ENCODE assay signal across 10 mouse cellular contexts in the genomic region with DNA sequence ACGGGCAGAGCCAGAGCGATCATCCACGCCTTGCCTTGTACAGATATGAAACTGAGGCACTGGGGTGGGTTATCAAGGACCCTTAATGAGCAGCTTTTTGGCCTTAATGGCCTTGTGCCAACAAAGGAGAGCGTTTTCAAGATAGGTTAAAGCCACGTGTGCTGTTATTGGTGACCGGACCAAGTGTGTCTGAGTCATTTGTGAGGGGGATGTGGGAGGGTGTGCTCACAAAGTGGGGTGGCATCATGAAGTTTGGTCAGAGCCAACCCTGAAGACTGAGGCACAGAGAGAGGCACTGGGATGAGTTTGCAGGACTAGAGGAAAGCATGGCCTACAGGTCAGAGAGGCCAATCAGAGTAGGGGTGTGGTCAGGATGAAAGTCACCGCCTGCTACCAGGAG. TPM values are rescaled to one million over a fixed set of nuclear protein-coding genes. Genes with fewer than 3 reads are reported as not detected.
A peak's percentile ranks its signal among the peaks of the same experiment; 100 is the strongest.
DNase-seq lines count a peak whose midpoint lies in the region; ATAC-seq and TF ChIP-seq lines count a peak whose summit lies in the region.
"Had no signal": no experiment of that assay in that cellular context is flagged by ENCODE, and none has a peak within 500 bp of the region (broad histone marks: within the 10 kb centered on the region; RNA-seq: fewer than 3 reads in every experiment).

No protein-coding gene starts in this region.

- no peak for ATAC-seq in limb, embryonic 15.5 days (ENCODE audit: insufficient number of reproducible peaks, low FRiP score, low TSS enrichment, low read depth)
- ATAC-seq: inflammation-experienced regulatory T-cells, adult 6 months had no signal

- H3K27me3 ChIP-seq in kidney, adult 2 months (replicated peaks; ENCODE audit: control insufficient read depth, insufficient read depth, low read length): no peaks in the 10 kb centered on the region
- peaks cover 2% of the 10 kb centered on the region; the same call in 1 of the 2 replicates for H3K27me3 ChIP-seq in limb, embryonic 15.5 days

- H3K9ac ChIP-seq in limb, embryonic 15.5 days: no peak overlapping the region

- TF ChIP-seq CTCF in gastrocnemius, adult 2 months (IDR thresholded peaks at IDR 0.05): no peak
- no peak for TF ChIP-seq CTCF in kidney, adult 2 months (conservative IDR thresholded peaks at IDR 0.05; ENCODE audit: insufficient read depth, insufficient read length, low read depth, low read length)

- no peak for TF ChIP-seq POLR2A in kidney, adult 2 months (IDR thresholded peaks at IDR 0.05; ENCODE audit: low read depth, low read length)

- 85% methylated on average over 7 of the region's 7 CpGs for WGBS in kidney, adult 2 months
- WGBS in limb, embryonic 15.5 days: 84% methylated on average over 7 of the region's 7 CpGs

- peak overlapping the region; percentile 85 for H3K27ac ChIP-seq in gastrocnemius, adult 2 months
- H3K27ac ChIP-seq in kidney, adult 2 months (ENCODE audit: insufficient read depth, low read depth, low read length): peak overlapping the region; percentile 3; the same call in 1 of the 2 replicates
- H3K27ac ChIP-seq in limb, embryonic 15.5 days: peak overlapping the region; percentile 17; the same call in 1 of the 2 replicates

- no peaks in the 10 kb centered on the region for H3K36me3 ChIP-seq in kidney, adult 2 months (ENCODE audit: control insufficient read depth, insufficient read depth, low read length)
- peaks cover 95% of the 10 kb centered on the region for H3K36me3 ChIP-seq in limb, embryonic 15.5 days

- intact Hi-C loops in gastrocnemius, adult 2 months (cut with DNase I): no loop called here

- H3K9me3 ChIP-seq in limb, embryonic 15.5 days: no peaks in the 10 kb centered on the region

- DNase-seq in gastrocnemius, adult 2 months: no peak
- no peak for DNase-seq in gastrocnemius, postnatal 10 days
- DNase-seq in kidney, adult 2 months: no peak
- DNase-seq in kidney, adult 8-10 months: no peak
- DNase-seq in 416B (ENCODE audit: low read depth): peak; percentile 89
- no peak for DNase-seq in right cerebral cortex, adult 18-20 months
- no peak for DNase-seq in urinary bladder, postnatal 14 days (ENCODE audit: low spot score)
- DNase-seq: cerebellum, adult 18-20 months had no signal

- H3K4me3 ChIP-seq in gastrocnemius, adult 2 months: peak overlapping the region; percentile 37
- H3K4me3 ChIP-seq in kidney, adult 2 months (ENCODE audit: insufficient read depth, low read depth, low read length): no peak overlapping the region
- no peak overlapping the region for H3K4me3 ChIP-seq in limb, embryonic 15.5 days

- H3K4me2 ChIP-seq in limb, embryonic 15.5 days: no peak overlapping the region

- no peaks in the 10 kb centered on the region for H3K4me1 ChIP-seq in kidney, adult 2 months (ENCODE audit: control insufficient read depth, insufficient read depth, low read length)
- peaks cover 19% of the 10 kb centered on the region for H3K4me1 ChIP-seq in limb, embryonic 15.5 days

RNA-seq across cellular contexts. Expression of a gene that starts 8.6 kb away (rescaled TPM):
- 10 to 100 TPM; 85.7 to 97.4 TPM for total RNA-seq in gastrocnemius, adult 2 months (2021)
- 100 to 1,000 TPM; 135 to 141 TPM for total RNA-seq in gastrocnemius, postnatal 10 days (2021)
- polyA plus RNA-seq in kidney, adult 2 months (2012; rRNA removed): 87.9 and 88.9 TPM in 2 replicates
- polyA plus RNA-seq in limb, embryonic 15.5 days (2015; fragmentation: Nextera tagmentation; extraction: Ambion mirVana): 196 and 208 TPM in 2 replicates

RNA-seq across cellular contexts. Expression of a gene that starts 12.9 kb away (rescaled TPM):
- total RNA-seq in gastrocnemius, adult 2 months (2021): 10 to 100 TPM; 31.4 to 38.7 TPM
- 100 to 1,000 TPM; 110 to 126 TPM for total RNA-seq in gastrocnemius, postnatal 10 days (2021)
- 30.2 and 33.7 TPM in 2 replicates for polyA plus RNA-seq in kidney, adult 2 months (2012; rRNA removed)
- 62.8 and 71.1 TPM in 2 replicates for polyA plus RNA-seq in limb, embryonic 15.5 days (2015; fragmentation: Nextera tagmentation; extraction: Ambion mirVana)

RNA-seq across cellular contexts. Expression of a gene that starts 32.2 kb away (rescaled TPM):
- total RNA-seq in gastrocnemius, adult 2 months (2021): 1,000 to 10,000 TPM; 1,391 to 1,893 TPM
- total RNA-seq in gastrocnemius, postnatal 10 days (2021): 100 to 1,000 TPM; 672 to 685 TPM
- 236 and 288 TPM in 2 replicates for polyA plus RNA-seq in kidney, adult 2 months (2012; rRNA removed)
- polyA plus RNA-seq in limb, embryonic 15.5 days (2015; fragmentation: Nextera tagmentation; extraction: Ambion mirVana): 871 and 889 TPM in 2 replicates

Comparison
In these comparisons a context has a peak if more than half of its experiments do, and no peak if none do; other contexts are left out.
1. H3K27ac ChIP-seq: peak in every context shown above with its lines; median percentile 85 in gastrocnemius, adult 2 months; 17 in limb, embryonic 15.5 days; 3 in kidney, adult 2 months.